Mouse (Mus musculus): ENCODE results near the gene Grik5. TPM values are rescaled to one million over a fixed set of nuclear protein-coding genes. Genes with fewer than 3 reads are reported as not detected.

Gene Grik5
- polyA plus RNA-seq, 1 experiment from 2014 or later: 8.7 TPM

DNA sequence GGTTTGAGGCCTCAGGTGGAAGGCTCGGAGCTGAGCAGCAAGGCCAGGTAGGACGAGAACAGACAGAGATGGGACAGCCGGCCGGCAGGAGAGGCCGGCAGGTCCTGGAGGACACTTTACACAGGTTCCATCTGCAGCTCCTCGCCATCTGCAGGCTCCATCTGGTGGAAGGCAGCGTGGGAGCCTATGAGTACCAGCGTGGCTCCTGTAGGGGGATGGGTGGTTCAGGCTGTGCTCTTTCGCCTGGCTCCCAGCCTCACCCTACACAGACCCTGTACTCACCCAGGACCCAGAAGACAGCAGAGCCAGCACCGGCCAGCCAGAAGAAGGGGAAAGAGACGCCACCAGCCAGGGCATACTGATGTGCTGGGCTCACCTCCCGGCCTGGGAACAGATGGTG is 102.3 kb downstream of the Grik5 start:
- WGBS: 75% methylated on average over 12 of the region's 12 CpGs
- DNase-seq (ENCODE audit: low spot score): no peak
- no peaks in the 10 kb centered on the region for H3K27me3 ChIP-seq (ENCODE audit: low read depth, poor library complexity, severe bottlenecking)
- no peak overlapping the region for H3K4me3 ChIP-seq
- peaks cover 20% of the 10 kb centered on the region for H3K4me1 ChIP-seq
- H3K9me3 ChIP-seq (replicated peaks): no peaks in the 10 kb centered on the region
- H3K27ac ChIP-seq: no peak overlapping the region
- peaks cover 4% of the 10 kb centered on the region; the same call in 1 of the 2 replicates for H3K36me3 ChIP-seq

DNA sequence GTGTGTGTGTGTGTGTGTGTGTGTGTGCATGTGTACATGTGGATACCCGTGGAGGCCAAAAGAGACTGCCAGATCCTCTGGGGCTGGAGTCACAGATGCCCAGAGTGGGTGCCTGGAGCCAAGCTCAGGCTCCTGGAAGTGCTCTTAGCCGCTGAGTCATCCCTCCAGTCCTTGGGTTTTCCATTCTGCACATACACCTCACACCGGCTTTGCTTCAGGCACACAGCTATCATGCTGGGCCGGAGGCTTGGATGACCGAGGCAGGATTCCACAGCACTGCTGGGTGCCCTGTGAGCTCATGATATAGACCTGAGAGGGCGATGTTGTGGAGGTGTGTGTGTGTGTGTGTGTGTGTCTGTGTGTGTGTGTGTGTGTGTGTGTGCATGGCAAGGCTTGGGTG is 103.7 kb downstream of the Grik5 start:
- Histone ChIP-seq H3K36me3 (peaks cover 4% of the 10 kb centered on the region; the same call in 1 of the 2 replicates), H3K27ac (no peak overlapping the region), H3K27me3 (ENCODE audit: low read depth, poor library complexity, severe bottlenecking) (no peaks in the 10 kb centered on the region), H3K4me1 (peaks cover 24% of the 10 kb centered on the region), H3K4me3 (no peak overlapping the region), H3K9me3 (replicated peaks) (no peaks in the 10 kb centered on the region)
- 70% methylated on average over 6 of the region's 6 CpGs for WGBS
- no peak for DNase-seq (ENCODE audit: low spot score)

DNA sequence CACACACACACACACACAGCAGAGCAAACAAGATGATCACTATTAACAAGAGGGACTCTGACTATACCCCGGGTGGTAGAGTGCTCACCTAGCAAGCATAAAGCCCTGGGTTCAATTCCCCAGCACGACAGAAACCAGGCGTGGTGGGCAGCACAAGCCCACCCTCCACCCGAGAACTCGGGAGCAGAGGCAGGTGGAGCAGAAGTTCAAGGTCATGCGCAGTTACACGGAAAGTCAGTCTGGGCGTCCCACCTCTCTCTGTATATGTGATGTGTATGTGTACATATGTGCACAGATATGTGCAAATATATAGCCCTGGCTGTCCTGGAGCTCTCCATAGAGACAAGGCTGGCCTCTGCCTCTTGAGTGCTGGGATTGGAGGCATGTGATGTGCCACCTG is 104.2 kb downstream of the Grik5 start:
- Histone ChIP-seq H3K27ac (no peak overlapping the region), H3K4me1 (peaks cover 24% of the 10 kb centered on the region), H3K9me3 (replicated peaks) (no peaks in the 10 kb centered on the region), H3K36me3 (peaks cover 4% of the 10 kb centered on the region; the same call in 1 of the 2 replicates), H3K4me3 (no peak overlapping the region), H3K27me3 (ENCODE audit: low read depth, poor library complexity, severe bottlenecking) (no peaks in the 10 kb centered on the region)
- DNase-seq (ENCODE audit: low spot score): no peak
- WGBS: 89% methylated on average over 8 of the region's 8 CpGs

DNA sequence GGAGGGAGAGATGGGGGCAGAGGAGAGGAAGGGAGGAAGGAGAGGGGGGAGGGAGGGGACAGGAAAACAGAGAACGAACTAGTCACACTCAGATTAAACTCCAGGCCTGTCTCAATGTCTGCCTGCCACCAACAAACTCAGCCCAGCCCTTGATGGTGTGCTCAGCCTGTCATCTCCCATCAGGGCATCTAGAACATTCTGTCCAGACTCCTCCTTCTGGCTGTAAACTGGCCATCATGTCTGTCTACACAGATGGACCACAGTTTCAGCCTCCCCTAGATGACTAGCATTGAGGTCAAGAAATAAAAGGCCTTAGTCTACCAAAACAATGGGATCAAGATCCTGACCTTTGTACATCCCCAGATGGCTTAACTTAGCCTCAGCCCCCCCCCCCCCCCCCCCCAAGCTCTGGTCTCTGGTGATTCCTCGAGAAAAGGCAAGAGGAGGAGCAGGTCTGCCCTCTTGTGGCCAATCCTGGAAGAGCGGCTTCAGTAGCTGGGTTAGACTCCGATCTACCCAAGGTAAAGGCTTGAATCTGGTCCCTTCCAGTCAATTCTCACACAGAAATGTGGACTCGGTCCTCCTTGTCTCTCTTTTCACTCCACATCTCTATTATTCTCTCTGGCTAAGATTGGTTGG is 107.1 kb downstream of the Grik5 start:
- Histone ChIP-seq H3K4me1 (peaks cover 11% of the 10 kb centered on the region), H3K9me3 (replicated peaks) (no peaks in the 10 kb centered on the region), H3K27ac (no peak overlapping the region), H3K36me3 (peaks cover 4% of the 10 kb centered on the region; the same call in 1 of the 2 replicates), H3K4me3 (no peak overlapping the region; the same call in 1 of the 2 replicates), H3K27me3 (ENCODE audit: low read depth, poor library complexity, severe bottlenecking) (no peaks in the 10 kb centered on the region)
- DNase-seq (ENCODE audit: low spot score): peak; percentile 88
- WGBS: 10% methylated on average over 5 of the region's 5 CpGs

DNA sequence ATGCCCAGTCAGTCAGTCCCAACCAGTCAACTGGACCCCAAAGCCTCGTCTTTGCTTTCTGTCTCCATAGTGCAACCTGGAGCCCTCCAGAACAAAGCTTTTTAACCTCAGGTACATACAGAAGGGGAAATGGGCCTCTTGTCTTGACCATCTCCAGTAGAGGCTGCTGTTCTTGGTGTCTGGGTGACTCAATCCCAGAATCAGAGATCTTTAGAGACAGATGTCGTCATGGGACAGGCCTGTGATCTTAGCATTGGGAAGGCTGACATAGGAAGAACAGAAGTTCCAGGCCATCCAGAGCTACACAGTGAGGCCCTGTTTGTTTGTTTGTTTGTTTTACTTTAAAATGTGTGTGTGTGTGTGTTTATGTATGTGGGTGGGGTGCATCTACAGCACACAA is 107.9 kb downstream of the Grik5 start:
- no peak overlapping the region for H3K4me3 ChIP-seq
- H3K9me3 ChIP-seq (replicated peaks): no peaks in the 10 kb centered on the region
- 74% methylated on average over 2 of the region's 2 CpGs for WGBS
- no peak overlapping the region for H3K27ac ChIP-seq
- H3K36me3 ChIP-seq: no peaks in the 10 kb centered on the region
- peaks cover 11% of the 10 kb centered on the region for H3K4me1 ChIP-seq
- H3K27me3 ChIP-seq (ENCODE audit: low read depth, poor library complexity, severe bottlenecking): no peaks in the 10 kb centered on the region
- DNase-seq (ENCODE audit: low spot score): no peak

Small RNAs within 50 kb of the gene (microRNA-seq; reads per million reads assigned to microRNA genes)
- gene Mir6537 (not detected), gene Mir7046 (not detected), gene Mir7047 (not detected)

Other genes with a start within 250 kb of the Grik5 start
- gene Gm9844, start 210.1 kb downstream of the Grik5 start, polyA plus RNA-seq (2016; fragmentation: Nextera tagmentation; extraction: Ambion mirVana): 15.1 and 17.8 TPM in 2 replicates
- gene Lypd4, start 202.4 kb downstream of the Grik5 start, polyA plus RNA-seq (2016; fragmentation: Nextera tagmentation; extraction: Ambion mirVana): not detected in 2 replicates
- not detected in 2 replicates for gene Dmrtc2, start 202.3 kb downstream of the Grik5 start, polyA plus RNA-seq (2016; fragmentation: Nextera tagmentation; extraction: Ambion mirVana)
- 2,143 and 2,281 TPM in 2 replicates for gene Rps19, start 188.0 kb downstream of the Grik5 start, polyA plus RNA-seq (2016; fragmentation: Nextera tagmentation; extraction: Ambion mirVana)
- 0.31 and 0.36 TPM in 2 replicates for gene Cd79a, start 175.0 kb downstream of the Grik5 start, polyA plus RNA-seq (2016; fragmentation: Nextera tagmentation; extraction: Ambion mirVana)
- gene Arhgef1, start 169.4 kb downstream of the Grik5 start, polyA plus RNA-seq (2016; fragmentation: Nextera tagmentation; extraction: Ambion mirVana): 77.1 and 100 TPM in 2 replicates
- not detected in 2 replicates for gene Gm4881, start 127.9 kb downstream of the Grik5 start, polyA plus RNA-seq (2016; fragmentation: Nextera tagmentation; extraction: Ambion mirVana)
- gene Rabac1, start 99.6 kb downstream of the Grik5 start, polyA plus RNA-seq (2016; fragmentation: Nextera tagmentation; extraction: Ambion mirVana): 57.5 and 57.8 TPM in 2 replicates
- 0.05 and 0.15 TPM in 2 replicates for gene Atp1a3, start 66.4 kb downstream of the Grik5 start, polyA plus RNA-seq (2016; fragmentation: Nextera tagmentation; extraction: Ambion mirVana)
- gene Zfp574, start 221 bp upstream of the Grik5 start, polyA plus RNA-seq (2016; fragmentation: Nextera tagmentation; extraction: Ambion mirVana): 44.1 and 48.3 TPM in 2 replicates
- gene Pou2f2, start 107.4 kb upstream of the Grik5 start, polyA plus RNA-seq (2016; fragmentation: Nextera tagmentation; extraction: Ambion mirVana): 3.3 and 4.1 TPM in 2 replicates
- 10.5 and 11.5 TPM in 2 replicates for gene Dedd2, start 148.3 kb upstream of the Grik5 start, polyA plus RNA-seq (2016; fragmentation: Nextera tagmentation; extraction: Ambion mirVana)
- gene Zfp526, start 149.1 kb upstream of the Grik5 start, polyA plus RNA-seq (2016; fragmentation: Nextera tagmentation; extraction: Ambion mirVana): 3.1 and 3.3 TPM in 2 replicates
- gene Gsk3a, start 165.5 kb upstream of the Grik5 start, polyA plus RNA-seq (2016; fragmentation: Nextera tagmentation; extraction: Ambion mirVana): 11.7 and 12.0 TPM in 2 replicates
- gene Erf, start 178.4 kb upstream of the Grik5 start, polyA plus RNA-seq (2016; fragmentation: Nextera tagmentation; extraction: Ambion mirVana): 14.2 and 16.6 TPM in 2 replicates
- gene Cic, start 195.4 kb upstream of the Grik5 start, polyA plus RNA-seq (2016; fragmentation: Nextera tagmentation; extraction: Ambion mirVana): 21.4 and 25.2 TPM in 2 replicates
- 224 and 248 TPM in 2 replicates for gene Pafah1b3, start 225.6 kb upstream of the Grik5 start, polyA plus RNA-seq (2016; fragmentation: Nextera tagmentation; extraction: Ambion mirVana)
- 1.1 and 1.3 TPM in 2 replicates for gene Prr19, start 229.1 kb upstream of the Grik5 start, polyA plus RNA-seq (2016; fragmentation: Nextera tagmentation; extraction: Ambion mirVana)
- 0.14 and 0.38 TPM in 2 replicates for gene Tmem145, start 233.8 kb upstream of the Grik5 start, polyA plus RNA-seq (2016; fragmentation: Nextera tagmentation; extraction: Ambion mirVana)
- gene Megf8, start 244.8 kb upstream of the Grik5 start, polyA plus RNA-seq (2016; fragmentation: Nextera tagmentation; extraction: Ambion mirVana): 17.6 and 22.2 TPM in 2 replicates